Mouse (Mus musculus) cerebellum, adult 9-10 months (tissue): ENCODE data around the gene Ccdc7a.

Source experiments
- DNase-seq: peaks from one replicate; pipeline ENCODE4 v3.0.0; 2022

Ccdc7a gene

DNA sequence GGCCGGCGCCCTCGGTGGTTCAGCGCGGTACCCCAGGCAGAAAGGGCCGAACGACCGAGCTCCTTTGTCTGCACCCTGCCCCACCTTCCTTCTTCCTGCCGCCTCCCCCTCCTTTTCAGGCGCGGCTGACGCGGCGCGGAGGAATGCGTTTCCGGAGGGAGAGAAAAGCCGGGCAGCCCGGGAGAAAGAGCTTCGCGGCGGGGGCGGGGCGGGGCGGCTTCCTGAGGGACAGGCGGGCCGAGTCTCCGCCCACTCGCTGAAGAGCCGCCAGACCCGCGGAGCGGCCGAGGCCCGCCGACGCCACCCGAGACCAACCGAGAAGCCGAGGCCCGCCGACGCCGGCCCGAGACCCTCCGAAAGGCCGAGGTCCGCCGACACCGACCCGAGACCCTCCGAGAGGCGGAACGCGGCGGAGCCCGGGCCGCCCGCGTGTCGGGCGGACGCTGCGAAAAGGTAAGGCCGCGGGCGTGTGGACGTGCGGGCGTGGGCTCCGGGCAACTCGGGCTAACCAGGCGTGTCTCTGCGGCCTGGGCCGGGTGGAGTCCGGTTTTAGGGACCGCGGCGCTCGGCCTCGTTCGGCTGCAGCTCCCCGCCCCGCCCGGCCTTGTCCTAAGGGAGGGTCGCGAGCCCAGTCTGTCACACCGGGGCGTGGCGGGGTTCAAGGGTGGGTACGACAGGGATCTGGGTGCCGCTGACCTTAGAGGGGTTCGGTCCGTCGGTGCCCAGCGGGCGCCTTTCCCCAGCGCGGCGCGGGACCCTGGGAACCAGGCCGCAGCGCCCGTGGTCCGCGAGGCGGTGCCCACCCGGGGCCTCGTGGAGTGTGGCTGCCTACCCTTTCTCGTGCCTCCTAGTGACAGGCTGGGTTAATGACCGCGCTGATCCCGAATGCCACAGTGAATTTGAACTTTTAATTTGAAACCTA is 379.5 kb downstream of the Ccdc7a start, which contains the start of gene Itgb1:
TSS of gene Itgb1 (plus strand) at position 148 of the 922 bp plus-strand sequence.
- DNase-seq = peak; percentile 89

DNA sequence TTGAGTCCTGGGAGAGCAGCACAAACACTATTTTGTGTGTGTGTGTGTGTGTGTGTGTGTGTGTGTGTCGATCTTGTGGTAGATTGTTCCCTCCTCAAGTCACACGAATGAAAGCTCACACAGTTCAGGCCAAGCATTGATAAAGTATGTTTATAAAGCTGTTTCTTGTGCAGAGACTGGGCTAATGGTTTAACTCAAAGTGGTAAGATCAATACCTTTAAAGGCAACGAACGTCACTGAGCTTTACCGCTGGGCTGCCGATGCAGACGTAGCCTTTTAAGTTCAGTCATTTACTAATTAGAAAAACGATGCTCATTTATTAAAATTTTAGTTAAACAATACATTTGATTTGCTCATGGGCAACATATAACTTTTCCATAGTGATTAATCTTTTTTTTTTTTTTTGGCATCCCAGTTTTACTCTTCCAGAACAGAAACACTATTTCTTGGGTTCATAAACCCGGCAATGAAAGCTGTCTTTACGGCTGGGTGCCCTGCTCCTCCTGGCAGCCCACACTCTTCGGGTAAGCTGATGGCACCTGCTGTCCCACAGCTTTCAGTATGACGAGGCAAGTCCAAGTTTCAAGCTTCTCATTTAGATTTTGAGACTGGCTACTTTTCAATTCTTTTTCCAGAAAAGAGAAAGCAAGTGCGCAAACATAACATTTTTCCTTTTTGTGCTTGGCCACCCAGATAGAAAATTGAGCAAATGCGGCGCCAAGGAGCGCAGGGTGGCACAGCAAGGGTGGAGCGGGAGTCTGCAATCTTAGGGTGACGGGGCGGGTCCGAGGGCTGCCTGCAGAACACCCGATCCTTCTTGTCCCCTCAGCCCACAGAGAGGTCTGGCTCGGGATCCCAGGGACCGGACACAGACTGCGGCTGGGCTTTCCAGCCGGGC is 380.5 kb downstream of the Ccdc7a start:
- DNase-seq = peak; percentile 32
